Mouse (Mus musculus) spleen, adult 12 weeks (tissue): ENCODE measurements around the gene Prrt1.

Experiments
- DNase-seq: peaks from one replicate; pipeline ENCODE4 v3.0.0; 2022; ENCODE audit warnings: low spot score

The Prrt1 gene

GRCm38 (mm10) chr17:34629221-34629751 is at the start of gene Prrt1:
Prrt1 (plus strand) TSS chr17:34629533.
- no peak for DNase-seq

- DNase-seq = no peak
These were observed 46.8 kb upstream of the Prrt1 start for GRCm38 (mm10) chr17:34582528-34582927.

GRCm38 (mm10) chr17:34583397-34583796 is 45.9 kb upstream of the Prrt1 start:
- no peak for DNase-seq

GRCm38 (mm10) chr17:34583819-34584218 is 45.5 kb upstream of the Prrt1 start:
- DNase-seq = no peak

GRCm38 (mm10) chr17:34585121-34585520 is 44.2 kb upstream of the Prrt1 start:
- DNase-seq = no peak

GRCm38 (mm10) chr17:34585877-34586771 is 43.2 kb upstream of the Prrt1 start:
- DNase-seq = no peak

- peak; percentile 40 for DNase-seq
These were observed 42.4 kb upstream of the Prrt1 start for GRCm38 (mm10) chr17:34586796-34587422.

- DNase-seq = peak; percentile 98
These were observed 41.9 kb upstream of the Prrt1 start for GRCm38 (mm10) chr17:34587423-34587811.

GRCm38 (mm10) chr17:34587814-34588213 is 41.5 kb upstream of the Prrt1 start:
- no peak for DNase-seq

- no peak for DNase-seq
These were observed 40.6 kb upstream of the Prrt1 start for GRCm38 (mm10) chr17:34588767-34589166.

GRCm38 (mm10) chr17:34589206-34589605 is 40.1 kb upstream of the Prrt1 start:
- DNase-seq = no peak

GRCm38 (mm10) chr17:34589681-34590101 is 39.6 kb upstream of the Prrt1 start, which contains the start of gene Gpsm3:
Gpsm3 (plus strand) TSS chr17:34589806.
- no peak for DNase-seq

GRCm38 (mm10) chr17:34590154-34590987 is 39.0 kb upstream of the Prrt1 start:
- no peak for DNase-seq

- DNase-seq = no peak
These were observed 38.0 kb upstream of the Prrt1 start, which contains the start of gene Pbx2 for GRCm38 (mm10) chr17:34591029-34591993. Pbx2 (plus strand) TSS chr17:34591266.

GRCm38 (mm10) chr17:34591994-34592375 is 37.3 kb upstream of the Prrt1 start:
- DNase-seq = peak; percentile 73

- no peak for DNase-seq
These were observed 36.5 kb upstream of the Prrt1 start for GRCm38 (mm10) chr17:34592581-34593549.

- no peak for DNase-seq
These were observed 35.4 kb upstream of the Prrt1 start for GRCm38 (mm10) chr17:34593752-34594525.

- no peak for DNase-seq
These were observed 33.2 kb upstream of the Prrt1 start for GRCm38 (mm10) chr17:34596098-34596497.
